Mouse (Mus musculus) kidney, adult 2 months (tissue): ENCODE results near the gene Olfr1402. TPM values are rescaled to one million over a fixed set of nuclear protein-coding genes. Genes with fewer than 3 reads are reported as not detected.

Experiments used
- DNase-seq: peaks from one replicate; pipeline ENCODE4 v3.0.0; 2021
- H3K27ac ChIP-seq: fragments of 200-500 bp; 2 replicates; pipeline ENCODE4 v1.5.1; 2012; ENCODE audit warnings: low read depth, low read length, control low read depth, inconsistent platforms; ENCODE audit not compliant: insufficient read depth
- H3K27me3 ChIP-seq: fragments of 200-500 bp; replicated peaks from 2 replicates; pipeline ENCODE4 v1.6.1; 2012; ENCODE audit warnings: mild to moderate bottlenecking, moderate library complexity, low read length, inconsistent platforms; ENCODE audit not compliant: control insufficient read depth, insufficient read depth
- H3K36me3 ChIP-seq: fragments of 200-500 bp; 2 replicates; pipeline ENCODE4 v1.6.1; 2012; ENCODE audit warnings: mild to moderate bottlenecking, moderate library complexity, low read length, inconsistent platforms; ENCODE audit not compliant: control insufficient read depth, insufficient read depth
- H3K4me1 ChIP-seq: fragments of 200-500 bp; 2 replicates; pipeline ENCODE4 v1.6.1; 2011; ENCODE audit warnings: low read length; ENCODE audit not compliant: control insufficient read depth, insufficient read depth
- H3K4me3 ChIP-seq: fragments of 200-500 bp; 2 replicates; pipeline ENCODE4 v1.5.1; 2011; ENCODE audit warnings: mild to moderate bottlenecking, low read depth, low read length, control low read depth; ENCODE audit not compliant: insufficient read depth
- CTCF ChIP-seq: fragments of 200-500 bp; conservative IDR thresholded peaks from 2 replicates; pipeline ENCODE4 v1.5.1; 2011; ENCODE audit warnings: low read depth, mild to moderate bottlenecking, control low read depth, low read length, moderate library complexity, mixed read lengths; ENCODE audit not compliant: insufficient read depth, insufficient read length
- POLR2A ChIP-seq: fragments of 200-500 bp; IDR thresholded peaks from one replicate; pipeline ENCODE4 v1.6.1; 2011; ENCODE audit warnings: low read depth, low read length, control low read depth
- WGBS: fragments of 180-500 bp; shearing (Covaris S2); methylation state at CpG from one replicate; pipeline ENCODE4 v1.1.7; 2018; 5-methylcytosine and 5-hydroxymethylcytosine counted together
- polyA plus RNA-seq: library from polyadenylated mRNA; depleted of rRNA; stranded (reverse); fragments of >200 nt; gene quantifications from 2 replicates; pipeline ENCODE4 v1.2.3, GENCODE M21; 2012; rRNA removed

The Olfr1402 gene
- polyA plus RNA-seq, 1 experiment: not detected

DNA sequence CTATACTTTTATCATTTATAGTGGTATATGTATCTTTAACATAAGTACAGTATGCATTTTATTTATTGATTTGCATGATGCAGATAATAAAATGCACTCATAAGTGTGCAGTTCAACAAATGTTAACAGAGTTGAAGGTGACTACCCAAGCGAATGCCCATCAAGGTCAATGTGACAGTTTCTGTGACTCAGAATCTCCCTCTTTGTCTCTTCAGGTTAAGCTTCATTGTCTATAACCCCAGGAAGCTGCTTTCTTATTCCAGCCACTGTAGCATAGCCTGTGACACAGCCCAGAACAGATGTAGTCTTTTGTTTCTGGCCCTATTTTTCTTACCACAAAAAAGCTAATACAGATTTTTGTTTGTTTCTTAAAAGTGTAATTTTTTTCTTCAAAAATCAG is 63.4 kb downstream of the Olfr1402 start:
- H3K4me1 ChIP-seq: no peaks in the 10 kb centered on the region
- no peak overlapping the region for H3K27ac ChIP-seq
- no peak overlapping the region for H3K4me3 ChIP-seq
- WGBS: 88% methylated on average over 1 of the region's 1 CpGs
- H3K36me3 ChIP-seq: no peaks in the 10 kb centered on the region
- no peak for TF ChIP-seq CTCF
- no peak for TF ChIP-seq POLR2A
- no peaks in the 10 kb centered on the region for H3K27me3 ChIP-seq
- DNase-seq: no peak

Other genes with a start within 250 kb of the Olfr1402 start
- gene Bcl9, start 124.1 kb downstream of the Olfr1402 start, polyA plus RNA-seq: 7.6 and 9.0 TPM in 2 replicates
- 3.9 and 5.0 TPM in 2 replicates for gene Chd1l, start 188.2 kb upstream of the Olfr1402 start, polyA plus RNA-seq
- 7.9 and 9.9 TPM in 2 replicates for gene Fmo5, start 206.8 kb upstream of the Olfr1402 start, polyA plus RNA-seq
- gene Prkab2, start 236.2 kb upstream of the Olfr1402 start, polyA plus RNA-seq: 4.5 and 4.7 TPM in 2 replicates